Mouse (Mus musculus) neural tube, embryonic 12.5 days (tissue): Measurements from ENCODE around the gene Epb41l2. TPM values are rescaled to one million over a fixed set of nuclear protein-coding genes. Genes with fewer than 3 reads are reported as not detected.

Source experiments
- ATAC-seq: fragments of 200-750 bp; cut with Nextera tagmentation; 2 replicates; pipeline ENCODE4 v1.8.0; 2017; ENCODE audit warnings: low read depth, mild to moderate bottlenecking, moderate TSS enrichment, moderate library complexity; ENCODE audit not compliant: low FRiP score
- H3K27ac ChIP-seq: fragments of 300-500 bp; sonication (generic); 2 replicates; pipeline ENCODE4 v1.5.1; 2016
- H3K27me3 ChIP-seq: fragments of 300-500 bp; sonication (generic); replicated peaks from 2 replicates; pipeline ENCODE4 v1.6.1; 2016; ENCODE audit warnings: mild to moderate bottlenecking
- H3K36me3 ChIP-seq: fragments of 300-500 bp; sonication (generic); 2 replicates; pipeline ENCODE4 v1.6.1; 2016; ENCODE audit warnings: mild to moderate bottlenecking
- H3K4me1 ChIP-seq: fragments of 300-500 bp; sonication (generic); 2 replicates; pipeline ENCODE4 v1.6.1; 2016
- H3K4me2 ChIP-seq: fragments of 300-500 bp; sonication (generic); replicated peaks from 2 replicates; pipeline ENCODE4 v1.6.1; 2016; ENCODE audit warnings: mild to moderate bottlenecking
- H3K4me3 ChIP-seq: fragments of 300-500 bp; sonication (generic); 2 replicates; pipeline ENCODE4 v1.5.1; 2016
- H3K9ac ChIP-seq: fragments of 300-500 bp; sonication (generic); 2 replicates; pipeline ENCODE4 v1.6.1; 2016; ENCODE audit warnings: mild to moderate bottlenecking
- H3K9me3 ChIP-seq: fragments of 300-500 bp; sonication (generic); 2 replicates; pipeline ENCODE4 v1.6.1; 2016; ENCODE audit warnings: mild to moderate bottlenecking
- WGBS: fragments of 180-500 bp; shearing (Covaris S2); methylation state at CpG from one replicate; pipeline ENCODE4 v1.1.7; 2016; 5-methylcytosine and 5-hydroxymethylcytosine counted together
- polyA plus RNA-seq: library from polyadenylated mRNA; unstranded; fragments of >200 nt; fragmentation: Nextera tagmentation; extraction: Ambion mirVana; gene quantifications from 2 replicates; pipeline ENCODE4 v1.2.1, GENCODE M21; 2016

Epb41l2 gene
- polyA plus RNA-seq, 1 experiment from 2014 or later = 40.2 TPM

GRCm38 (mm10) chr10:25432938-25433337, 73.3 kb downstream of the Epb41l2 start:
- Histone ChIP-seq H3K4me2 (no peak overlapping the region), H3K27me3 (no peaks in the 10 kb centered on the region), H3K27ac (no peak overlapping the region), H3K36me3 (no peaks in the 10 kb centered on the region), H3K9me3 (no peaks in the 10 kb centered on the region), H3K4me1 (no peaks in the 10 kb centered on the region; the same call in 1 of the 2 replicates), H3K9ac (no peak overlapping the region), H3K4me3 (no peak overlapping the region)
- WGBS = 56% methylated on average over 5 of the region's 5 CpGs
- ATAC-seq = no peak

GRCm38 (mm10) chr10:25433524-25433923, 73.9 kb downstream of the Epb41l2 start:
- H3K4me2 ChIP-seq = no peak overlapping the region
- H3K27me3 ChIP-seq = no peaks in the 10 kb centered on the region
- no peaks in the 10 kb centered on the region; the same call in 1 of the 2 replicates for H3K4me1 ChIP-seq
- H3K9me3 ChIP-seq = no peaks in the 10 kb centered on the region
- no peaks in the 10 kb centered on the region for H3K36me3 ChIP-seq
- H3K9ac ChIP-seq = no peak overlapping the region
- WGBS = 4% methylated on average over 3 of the region's 3 CpGs
- H3K4me3 ChIP-seq = no peak overlapping the region
- ATAC-seq = no peak
- no peak overlapping the region for H3K27ac ChIP-seq

- H3K4me2 ChIP-seq = no peak overlapping the region
- H3K27me3 ChIP-seq = no peaks in the 10 kb centered on the region
- no peaks in the 10 kb centered on the region for H3K36me3 ChIP-seq
- H3K9me3 ChIP-seq = no peaks in the 10 kb centered on the region
- no peak overlapping the region for H3K9ac ChIP-seq
- no peak overlapping the region for H3K27ac ChIP-seq
- ATAC-seq = 0 out of 2 replicates have a peak, but pooled peaks have one; percentile 25
- H3K4me3 ChIP-seq = no peak overlapping the region
- 76% methylated on average over 13 of the region's 13 CpGs for WGBS
- no peaks in the 10 kb centered on the region; the same call in 1 of the 2 replicates for H3K4me1 ChIP-seq
Measured at GRCm38 (mm10) chr10:25434358-25435044, 74.9 kb downstream of the Epb41l2 start.

GRCm38 (mm10) chr10:25436703-25437401, 77.3 kb downstream of the Epb41l2 start:
- no peak overlapping the region for H3K4me3 ChIP-seq
- no peaks in the 10 kb centered on the region for H3K9me3 ChIP-seq
- H3K27ac ChIP-seq = no peak overlapping the region
- no peak overlapping the region for H3K4me2 ChIP-seq
- H3K9ac ChIP-seq = no peak overlapping the region
- 79% methylated on average over 6 of the region's 6 CpGs for WGBS
- H3K27me3 ChIP-seq = no peaks in the 10 kb centered on the region
- no peaks in the 10 kb centered on the region for H3K36me3 ChIP-seq
- ATAC-seq = no peak
- no peaks in the 10 kb centered on the region; the same call in 1 of the 2 replicates for H3K4me1 ChIP-seq

GRCm38 (mm10) chr10:25437586-25438298, 78.1 kb downstream of the Epb41l2 start:
- Histone ChIP-seq H3K9ac (no peak overlapping the region), H3K4me3 (no peak overlapping the region), H3K27me3 (no peaks in the 10 kb centered on the region), H3K36me3 (no peaks in the 10 kb centered on the region), H3K27ac (no peak overlapping the region), H3K9me3 (no peaks in the 10 kb centered on the region), H3K4me1 (no peaks in the 10 kb centered on the region; the same call in 1 of the 2 replicates), H3K4me2 (no peak overlapping the region)
- no peak for ATAC-seq
- WGBS = 89% methylated on average over 6 of the region's 6 CpGs

GRCm38 (mm10) chr10:25438299-25438680, 78.7 kb downstream of the Epb41l2 start:
- H3K9me3 ChIP-seq = no peaks in the 10 kb centered on the region
- 89% methylated on average over 8 of the region's 8 CpGs for WGBS
- H3K27ac ChIP-seq = no peak overlapping the region
- H3K9ac ChIP-seq = no peak overlapping the region
- H3K4me2 ChIP-seq = no peak overlapping the region
- no peaks in the 10 kb centered on the region; the same call in 1 of the 2 replicates for H3K4me1 ChIP-seq
- no peaks in the 10 kb centered on the region for H3K27me3 ChIP-seq
- H3K4me3 ChIP-seq = no peak overlapping the region
- ATAC-seq = no peak
- no peaks in the 10 kb centered on the region for H3K36me3 ChIP-seq

- Histone ChIP-seq H3K9ac (no peak overlapping the region), H3K27ac (no peak overlapping the region), H3K4me2 (no peak overlapping the region), H3K36me3 (no peaks in the 10 kb centered on the region), H3K4me3 (no peak overlapping the region), H3K27me3 (no peaks in the 10 kb centered on the region), H3K4me1 (no peaks in the 10 kb centered on the region), H3K9me3 (no peaks in the 10 kb centered on the region)
- ATAC-seq = no peak
- WGBS = 51% methylated on average over 4 of the region's 4 CpGs
Measured at GRCm38 (mm10) chr10:25439163-25439562, 79.6 kb downstream of the Epb41l2 start.

- Histone ChIP-seq H3K9ac (no peak overlapping the region), H3K4me2 (no peak overlapping the region), H3K4me1 (no peaks in the 10 kb centered on the region), H3K27ac (no peak overlapping the region), H3K36me3 (0 out of 2 replicates have a peak, but pooled peaks cover 2% of the 10 kb centered on the region), H3K9me3 (no peaks in the 10 kb centered on the region), H3K4me3 (no peak overlapping the region), H3K27me3 (no peaks in the 10 kb centered on the region)
- ATAC-seq = no peak
- WGBS = 93% methylated on average over 3 of the region's 3 CpGs
Measured at GRCm38 (mm10) chr10:25439856-25440255, 80.3 kb downstream of the Epb41l2 start.

GRCm38 (mm10) chr10:25441405-25441804, 81.8 kb downstream of the Epb41l2 start:
- Histone ChIP-seq H3K27me3 (no peaks in the 10 kb centered on the region), H3K36me3 (0 out of 2 replicates have a peak, but pooled peaks cover 2% of the 10 kb centered on the region), H3K4me1 (no peaks in the 10 kb centered on the region), H3K9ac (no peak overlapping the region), H3K4me2 (no peak overlapping the region), H3K4me3 (no peak overlapping the region), H3K27ac (no peak overlapping the region), H3K9me3 (no peaks in the 10 kb centered on the region)
- WGBS = 93% methylated on average over 7 of the region's 7 CpGs
- no peak for ATAC-seq

GRCm38 (mm10) chr10:25443626-25444025, 84.0 kb downstream of the Epb41l2 start:
- no peak overlapping the region for H3K4me3 ChIP-seq
- no peaks in the 10 kb centered on the region for H3K27me3 ChIP-seq
- H3K27ac ChIP-seq = no peak overlapping the region
- ATAC-seq = no peak
- 0 out of 2 replicates have a peak, but pooled peaks cover 2% of the 10 kb centered on the region for H3K36me3 ChIP-seq
- H3K9ac ChIP-seq = no peak overlapping the region
- H3K9me3 ChIP-seq = no peaks in the 10 kb centered on the region
- no peaks in the 10 kb centered on the region for H3K4me1 ChIP-seq
- no peak overlapping the region for H3K4me2 ChIP-seq
- 88% methylated on average over 6 of the region's 6 CpGs for WGBS

- Histone ChIP-seq H3K36me3 (0 out of 2 replicates have a peak, but pooled peaks cover 2% of the 10 kb centered on the region), H3K27me3 (no peaks in the 10 kb centered on the region), H3K4me3 (no peak overlapping the region), H3K27ac (no peak overlapping the region), H3K9me3 (no peaks in the 10 kb centered on the region), H3K4me1 (no peaks in the 10 kb centered on the region), H3K4me2 (no peak overlapping the region), H3K9ac (no peak overlapping the region)
- WGBS = 76% methylated on average over 5 of the region's 5 CpGs
- ATAC-seq = no peak
Measured at GRCm38 (mm10) chr10:25444198-25444783, 84.7 kb downstream of the Epb41l2 start.
